Mouse (Mus musculus): ENCODE measurements around the gene Dnm3. TPM values are rescaled to one million over a fixed set of nuclear protein-coding genes. Genes with fewer than 3 reads are reported as not detected.

Dnm3 gene
- total and polyA plus RNA-seq, 3 experiments = 1.5 to 7.8 (median 5.9) TPM

- Histone ChIP-seq H3K36me3 (ENCODE audit: control insufficient read depth, insufficient read depth, low read length) (peaks cover 3% of the 10 kb centered on the region), H3K27me3 (ENCODE audit: control insufficient read depth, insufficient read depth, low read length) (no peaks in the 10 kb centered on the region), H3K79me2 (replicated peaks; ENCODE audit: control insufficient read depth, insufficient read depth, low read length) (no peaks in the 10 kb centered on the region), H3K4me1 (ENCODE audit: control insufficient read depth, insufficient read depth, low read length) (peaks cover 9% of the 10 kb centered on the region), H3K27ac (no peak overlapping the region), H3K9ac (ENCODE audit: low read depth, low read length) (no peak overlapping the region), H3K4me3 (no peak overlapping the region)
- intact Hi-C loops (cut with DNase I) = no loop called here
- TF ChIP-seq EP300 (IDR thresholded peaks at IDR 0.05; ENCODE audit: insufficient read depth, low read depth, low read length) (no peak), POLR2A (IDR thresholded peaks at IDR 0.05; ENCODE audit: insufficient read depth, low read depth, low read length) (no peak), CTCF (IDR thresholded peaks at IDR 0.05) (no peak)
- WGBS = 64% methylated on average over 8 of the region's 8 CpGs
- DNase-seq = no peak
Measured at GRCm38 (mm10) chr1:162043788-162044717, 433.8 kb downstream of the Dnm3 start.

- Histone ChIP-seq H3K9ac (ENCODE audit: low read depth, low read length) (no peak overlapping the region), H3K27me3 (ENCODE audit: control insufficient read depth, insufficient read depth, low read length) (no peaks in the 10 kb centered on the region), H3K4me1 (ENCODE audit: control insufficient read depth, insufficient read depth, low read length) (peaks cover 12% of the 10 kb centered on the region), H3K79me2 (replicated peaks; ENCODE audit: control insufficient read depth, insufficient read depth, low read length) (no peaks in the 10 kb centered on the region), H3K4me3 (no peak overlapping the region), H3K36me3 (ENCODE audit: control insufficient read depth, insufficient read depth, low read length) (peaks cover 3% of the 10 kb centered on the region), H3K27ac (no peak overlapping the region)
- TF ChIP-seq POLR2A (IDR thresholded peaks at IDR 0.05; ENCODE audit: insufficient read depth, low read depth, low read length) (no peak), EP300 (IDR thresholded peaks at IDR 0.05; ENCODE audit: insufficient read depth, low read depth, low read length) (no peak), CTCF (IDR thresholded peaks at IDR 0.05) (no peak)
- 74% methylated on average over 1 of the region's 1 CpGs for WGBS
- intact Hi-C loops (cut with DNase I) = no loop called here
- no peak for DNase-seq
Measured at GRCm38 (mm10) chr1:162043216-162043615, 434.6 kb downstream of the Dnm3 start.

GRCm38 (mm10) chr1:162042384-162042783 lies 435.4 kb downstream of the Dnm3 start:
- DNase-seq = no peak
- H3K4me1 ChIP-seq (ENCODE audit: control insufficient read depth, insufficient read depth, low read length) = peaks cover 12% of the 10 kb centered on the region
- H3K27me3 ChIP-seq (ENCODE audit: control insufficient read depth, insufficient read depth, low read length) = no peaks in the 10 kb centered on the region
- no peak overlapping the region for H3K4me3 ChIP-seq
- H3K9ac ChIP-seq (ENCODE audit: low read depth, low read length) = no peak overlapping the region
- H3K79me2 ChIP-seq (replicated peaks; ENCODE audit: control insufficient read depth, insufficient read depth, low read length) = no peaks in the 10 kb centered on the region
- H3K36me3 ChIP-seq (ENCODE audit: control insufficient read depth, insufficient read depth, low read length) = peaks cover 3% of the 10 kb centered on the region
- no peak for TF ChIP-seq POLR2A (IDR thresholded peaks at IDR 0.05; ENCODE audit: insufficient read depth, low read depth, low read length)
- no peak for TF ChIP-seq CTCF (IDR thresholded peaks at IDR 0.05)
- TF ChIP-seq EP300 (IDR thresholded peaks at IDR 0.05; ENCODE audit: insufficient read depth, low read depth, low read length) = no peak
- WGBS = 94% methylated on average over 5 of the region's 5 CpGs
- intact Hi-C loops (cut with DNase I) = no loop called here
- no peak overlapping the region for H3K27ac ChIP-seq

GRCm38 (mm10) chr1:162040490-162041274 lies 437.2 kb downstream of the Dnm3 start:
- Histone ChIP-seq H3K27ac (peak overlapping the region; percentile 52), H3K36me3 (ENCODE audit: control insufficient read depth, insufficient read depth, low read length) (peaks cover 3% of the 10 kb centered on the region), H3K79me2 (replicated peaks; ENCODE audit: control insufficient read depth, insufficient read depth, low read length) (no peaks in the 10 kb centered on the region), H3K9ac (ENCODE audit: low read depth, low read length) (no peak overlapping the region), H3K4me3 (no peak overlapping the region), H3K27me3 (ENCODE audit: control insufficient read depth, insufficient read depth, low read length) (no peaks in the 10 kb centered on the region), H3K4me1 (ENCODE audit: control insufficient read depth, insufficient read depth, low read length) (peaks cover 12% of the 10 kb centered on the region)
- intact Hi-C loops (cut with DNase I) = no loop called here
- TF ChIP-seq CTCF (IDR thresholded peaks at IDR 0.05) (no peak), POLR2A (IDR thresholded peaks at IDR 0.05; ENCODE audit: insufficient read depth, low read depth, low read length) (no peak), EP300 (IDR thresholded peaks at IDR 0.05; ENCODE audit: insufficient read depth, low read depth, low read length) (no peak)
- DNase-seq = peak; percentile 20 to 36
- WGBS = 64% methylated on average over 6 of the region's 6 CpGs

GRCm38 (mm10) chr1:162039808-162040207 lies 438.0 kb downstream of the Dnm3 start:
- Histone ChIP-seq H3K27me3 (ENCODE audit: control insufficient read depth, insufficient read depth, low read length) (no peaks in the 10 kb centered on the region), H3K4me3 (no peak overlapping the region), H3K27ac (peak overlapping the region; percentile 52), H3K36me3 (ENCODE audit: control insufficient read depth, insufficient read depth, low read length) (peaks cover 3% of the 10 kb centered on the region), H3K79me2 (replicated peaks; ENCODE audit: control insufficient read depth, insufficient read depth, low read length) (no peaks in the 10 kb centered on the region), H3K4me1 (ENCODE audit: control insufficient read depth, insufficient read depth, low read length) (peaks cover 12% of the 10 kb centered on the region), H3K9ac (ENCODE audit: low read depth, low read length) (no peak overlapping the region)
- TF ChIP-seq EP300 (IDR thresholded peaks at IDR 0.05; ENCODE audit: insufficient read depth, low read depth, low read length) = no peak
- TF ChIP-seq POLR2A (IDR thresholded peaks at IDR 0.05; ENCODE audit: insufficient read depth, low read depth, low read length) = no peak
- TF ChIP-seq CTCF (IDR thresholded peaks at IDR 0.05) = no peak
- intact Hi-C loops (cut with DNase I) = loop anchor here (5.0 kb wide), 1 partner anchor 63 kb away; the partner anchor contains the start of gene 4930558K02Rik
- 33% methylated on average over 7 of the region's 7 CpGs for WGBS
- DNase-seq = peak; percentile 37 to 58

All from heart, adult 2 months (tissue).